Comparison of ENCODE assay signal across 12 mouse cellular contexts in genomic region chr4:127586822-127587221, GRCm38 (mm10).
"Had no signal": no experiment of that assay in that cellular context is flagged by ENCODE, and none has a peak within 500 bp of the region (broad histone marks: within the 10 kb centered on the region; RNA-seq: fewer than 3 reads in every experiment).

No protein-coding gene starts in this region.

- DNase-seq: retina, postnatal 1 day; right cerebral cortex, adult 18-20 months; right cerebral cortex, postnatal 14 days; right cerebral cortex, postnatal 25 days; right cerebral cortex, postnatal 4 days; spleen, adult 18-20 months; thymus, adult 18-20 months; thymus, adult 2 months; thymus, postnatal 14 days; thymus, postnatal 25 days; thymus, postnatal 36 days; thymus, postnatal 4 days had no signal
